Mouse (Mus musculus) left cerebral cortex, postnatal 14 days (tissue): ENCODE data around the gene Spo11. TPM values are rescaled to one million over a fixed set of nuclear protein-coding genes. Genes with fewer than 3 reads are reported as not detected.

ENCODE experiments used
- DNase-seq, 2 experiments: peaks; one replicate each; pipeline ENCODE4 v3.0.0; 2021 to 2022; ENCODE audit warnings: low spot score in 2 of 2, mixed read lengths in 1 of 2
- intact Hi-C: fragments of 180-260 bp; cut with DNase I; formaldehyde crosslinking; loops from one replicate; pipeline ENCODE4 v1.15.1; 2025
- total RNA-seq, 2 experiments: library from RNA; stranded (reverse); gene quantifications; 2 replicates each; pipeline ENCODE4 v1.2.3; 2021

Gene Spo11
- total RNA-seq, 2 experiments from 2014 or later, result 0.23 to 0.44 TPM

- intact Hi-C loops, result loop anchor here (1.0 to 10.0 kb wide), 3 partner anchors 165 to 519 kb away; partner anchors contain the start of gene Tfap2c
- peak; percentile 88 for DNase-seq
Measured at GRCm38 (mm10) chr2:172996207-172996606, 18.7 kb downstream of the Spo11 start.

- intact Hi-C loops, result loop anchor here (2.0 to 10.0 kb wide), 4 partner anchors 83 to 520 kb away; partner anchors contain the start of gene Tfap2c
- DNase-seq, result no peak
Measured at GRCm38 (mm10) chr2:172997748-172998147, 20.2 kb downstream of the Spo11 start.

- DNase-seq, result no peak
- intact Hi-C loops, result loop anchor here (2.0 to 10.0 kb wide), 4 partner anchors 82 to 521 kb away; partner anchors contain the start of gene Tfap2c
Measured at GRCm38 (mm10) chr2:172998478-172998877, 21.0 kb downstream of the Spo11 start.

GRCm38 (mm10) chr2:172999630-173000284 is 22.3 kb downstream of the Spo11 start, which contains the start of gene Rae1:
Rae1 (plus strand) TSS chr2:173000117.
- peak; percentile 99 for DNase-seq
- intact Hi-C loops, result loop anchor here (2.0 to 10.0 kb wide), 4 partner anchors 81 to 522 kb away; partner anchors contain the start of gene Tfap2c

GRCm38 (mm10) chr2:173000285-173000652 is 22.8 kb downstream of the Spo11 start:
- no peak for DNase-seq
- intact Hi-C loops, result no loop called here

GRCm38 (mm10) chr2:173000921-173001320 is 23.4 kb downstream of the Spo11 start:
- peak; percentile 46 to 61 for DNase-seq

GRCm38 (mm10) chr2:173003737-173004136 is 26.2 kb downstream of the Spo11 start:
- intact Hi-C loops, result no loop called here
- no peak for DNase-seq

More at GRCm38 (mm10) chr2:173000921-173001320, 23.4 kb downstream of the Spo11 start:
- intact Hi-C loops, result no loop called here

- DNase-seq, result no peak
- intact Hi-C loops, result no loop called here
Measured at GRCm38 (mm10) chr2:173010220-173010717, 32.8 kb downstream of the Spo11 start.

GRCm38 (mm10) chr2:173011440-173011839 is 33.9 kb downstream of the Spo11 start:
- no peak for DNase-seq
- intact Hi-C loops, result no loop called here

- DNase-seq, result no peak
- intact Hi-C loops, result loop anchor here (5.0 kb wide), 1 partner anchor 67 kb away; no protein-coding TSS in a partner anchor
Measured at GRCm38 (mm10) chr2:173014741-173015287, 37.3 kb downstream of the Spo11 start.

GRCm38 (mm10) chr2:173017940-173018339 is 40.4 kb downstream of the Spo11 start:
- intact Hi-C loops, result loop anchor here (5.0 kb wide), 1 partner anchor 64 kb away; no protein-coding TSS in a partner anchor
- DNase-seq, result no peak

- intact Hi-C loops, result loop anchor here (5.0 kb wide), 1 partner anchor 64 kb away; no protein-coding TSS in a partner anchor
- no peak for DNase-seq
Measured at GRCm38 (mm10) chr2:173018618-173019017, 41.1 kb downstream of the Spo11 start.

GRCm38 (mm10) chr2:173019322-173019721 is 41.8 kb downstream of the Spo11 start:
- intact Hi-C loops, result loop anchor here (5.0 kb wide), 1 partner anchor 63 kb away; no protein-coding TSS in a partner anchor
- DNase-seq, result no peak

- DNase-seq, result peak; percentile 68 to 82
- intact Hi-C loops, result loop anchor here (5.0 kb wide), 1 partner anchor 63 kb away; no protein-coding TSS in a partner anchor
Measured at GRCm38 (mm10) chr2:173019790-173020189, 42.3 kb downstream of the Spo11 start.

GRCm38 (mm10) chr2:173020430-173020829 is 42.9 kb downstream of the Spo11 start, which contains the start of gene Rbm38:
Rbm38 (plus strand) TSS chr2:173020498.
- intact Hi-C loops, result no loop called here
- DNase-seq, result no peak

GRCm38 (mm10) chr2:173021633-173022055 is 44.1 kb downstream of the Spo11 start:
- DNase-seq, result peak; percentile 92 to 94
- intact Hi-C loops, result no loop called here

- DNase-seq, result no peak
- intact Hi-C loops, result no loop called here
Measured at GRCm38 (mm10) chr2:173022056-173022681, 44.7 kb downstream of the Spo11 start.

- intact Hi-C loops, result no loop called here
- no peak for DNase-seq
Measured at GRCm38 (mm10) chr2:173022813-173023212, 45.3 kb downstream of the Spo11 start.

GRCm38 (mm10) chr2:173023371-173023851 is 45.9 kb downstream of the Spo11 start:
- intact Hi-C loops, result no loop called here
- DNase-seq, result no peak

- intact Hi-C loops, result no loop called here
- no peak for DNase-seq
Measured at GRCm38 (mm10) chr2:173023966-173024365, 46.5 kb downstream of the Spo11 start.
